Mouse (Mus musculus): ENCODE measurements around the gene Hist1h4f. TPM values are rescaled to one million over a fixed set of nuclear protein-coding genes. Genes with fewer than 3 reads are reported as not detected.

Hist1h4f gene
- polyA plus RNA-seq, 1 experiment from 2014 or later = not detected

DNA sequence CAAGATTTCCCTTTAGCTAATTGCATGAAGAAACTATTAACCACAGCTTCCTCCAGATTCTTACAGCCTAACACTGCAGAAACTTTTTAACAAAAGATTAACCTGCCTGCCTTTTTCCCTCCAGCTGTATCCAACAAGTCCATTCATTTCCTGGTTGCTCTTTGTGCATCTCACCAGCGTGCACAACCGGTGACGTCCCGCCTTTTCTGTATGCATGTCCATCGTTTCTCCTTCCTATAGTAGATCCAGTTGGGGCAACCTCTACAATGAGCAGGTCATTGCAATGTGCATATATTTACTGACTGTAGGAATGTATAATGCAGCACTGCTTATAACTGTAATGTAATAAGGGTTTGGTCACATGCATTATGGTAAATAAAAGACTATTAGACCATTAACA is 27.5 kb downstream of the Hist1h4f start:
- no peak overlapping the region for H3K4me3 ChIP-seq (ENCODE audit: low read depth, low read length)
- no peaks in the 10 kb centered on the region for H3K27me3 ChIP-seq (replicated peaks; ENCODE audit: control insufficient read depth, insufficient read depth, low read length)
- H3K27ac ChIP-seq (ENCODE audit: low read depth, low read length) = no peak overlapping the region
- no peak overlapping the region for H3K9ac ChIP-seq (ENCODE audit: low read length)
- no peak for DNase-seq (ENCODE audit: low spot score)
- no peak overlapping the region for H3K4me2 ChIP-seq (ENCODE audit: low read length)
- H3K36me3 ChIP-seq (ENCODE audit: control insufficient read depth, insufficient read depth, low read length) = no peaks in the 10 kb centered on the region
- WGBS = 44% methylated on average over 5 of the region's 5 CpGs
- H3K9me3 ChIP-seq (replicated peaks; ENCODE audit: control insufficient read depth, low read length) = no peaks in the 10 kb centered on the region
- ATAC-seq = no peak
- peaks cover under 1% of the 10 kb centered on the region for H3K4me1 ChIP-seq (ENCODE audit: control insufficient read depth, insufficient read depth, low read length)

DNA sequence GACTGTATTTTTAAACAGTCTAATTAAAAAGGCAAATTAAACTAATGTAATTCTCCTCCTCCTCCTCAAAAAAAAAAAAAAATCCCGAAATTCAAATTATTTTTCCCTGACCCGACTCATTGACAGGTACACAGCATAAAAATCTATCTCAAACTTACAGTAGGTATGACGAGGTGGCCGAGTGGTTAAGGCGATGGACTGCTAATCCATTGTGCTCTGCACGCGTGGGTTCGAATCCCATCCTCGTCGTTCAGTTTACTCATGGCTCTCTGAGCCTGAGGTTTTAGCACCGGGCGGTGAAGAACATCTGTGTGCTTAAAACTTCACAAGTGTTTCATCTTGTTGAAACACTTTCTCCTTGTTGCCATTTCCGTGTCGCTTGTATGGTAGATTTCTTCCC is 29.7 kb downstream of the Hist1h4f start:
- H3K9me3 ChIP-seq (replicated peaks; ENCODE audit: control insufficient read depth, low read length) = no peaks in the 10 kb centered on the region
- H3K27me3 ChIP-seq (replicated peaks; ENCODE audit: control insufficient read depth, insufficient read depth, low read length) = no peaks in the 10 kb centered on the region
- DNase-seq (ENCODE audit: low spot score) (peak; percentile 73), ATAC-seq (no peak)
- no peaks in the 10 kb centered on the region for H3K4me1 ChIP-seq (ENCODE audit: control insufficient read depth, insufficient read depth, low read length)
- H3K36me3 ChIP-seq (ENCODE audit: control insufficient read depth, insufficient read depth, low read length) = no peaks in the 10 kb centered on the region
- H3K27ac ChIP-seq (ENCODE audit: low read depth, low read length) = no peak overlapping the region
- H3K4me2 ChIP-seq (ENCODE audit: low read length) = peak overlapping the region; percentile 6; the same call in 1 of the 2 replicates
- under 1% methylated on average over 14 of the region's 14 CpGs for WGBS
- no peak overlapping the region for H3K9ac ChIP-seq (ENCODE audit: low read length)
- H3K4me3 ChIP-seq (ENCODE audit: low read depth, low read length) = no peak overlapping the region

DNA sequence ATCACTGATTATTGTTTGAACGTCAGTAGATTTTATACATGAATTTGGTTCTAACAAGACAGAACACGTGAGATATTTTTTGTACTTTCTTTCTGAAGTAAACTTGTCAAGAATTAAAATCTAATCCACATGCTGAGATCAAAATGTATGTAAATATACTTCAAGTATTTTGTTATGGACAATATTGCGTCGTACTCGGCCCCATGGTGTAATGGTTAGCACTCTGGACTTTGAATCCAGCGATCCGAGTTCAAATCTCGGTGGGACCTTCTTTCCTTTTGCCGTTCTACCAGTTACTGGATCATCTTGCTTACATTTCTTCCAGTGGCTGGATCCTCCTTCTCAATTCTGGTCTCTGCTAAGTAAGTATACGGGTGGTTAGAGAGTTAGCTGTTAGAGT is 32.0 kb downstream of the Hist1h4f start:
- H3K4me3 ChIP-seq (ENCODE audit: low read depth, low read length) = peak overlapping the region; percentile 43
- no peaks in the 10 kb centered on the region for H3K9me3 ChIP-seq (replicated peaks; ENCODE audit: control insufficient read depth, low read length)
- no peaks in the 10 kb centered on the region for H3K36me3 ChIP-seq (ENCODE audit: control insufficient read depth, insufficient read depth, low read length)
- DNase-seq (ENCODE audit: low spot score) (peak; percentile 87), ATAC-seq (peak; percentile 25; the same call in 1 of the 2 replicates)
- H3K27me3 ChIP-seq (replicated peaks; ENCODE audit: control insufficient read depth, insufficient read depth, low read length) = no peaks in the 10 kb centered on the region
- peak overlapping the region; percentile 32; the same call in 1 of the 2 replicates for H3K9ac ChIP-seq (ENCODE audit: low read length)
- no peaks in the 10 kb centered on the region for H3K4me1 ChIP-seq (ENCODE audit: control insufficient read depth, insufficient read depth, low read length)
- no peak overlapping the region for H3K27ac ChIP-seq (ENCODE audit: low read depth, low read length)
- WGBS = under 1% methylated on average over 10 of the region's 10 CpGs
- peak overlapping the region; percentile 78 for H3K4me2 ChIP-seq (ENCODE audit: low read length)

- peak overlapping the region; percentile 43 for H3K4me3 ChIP-seq (ENCODE audit: low read depth, low read length)
- DNase-seq (ENCODE audit: low spot score) = peak; percentile 85
- no peaks in the 10 kb centered on the region for H3K9me3 ChIP-seq (replicated peaks; ENCODE audit: control insufficient read depth, low read length)
- H3K9ac ChIP-seq (ENCODE audit: low read length) = peak overlapping the region; percentile 32; the same call in 1 of the 2 replicates
- H3K4me1 ChIP-seq (ENCODE audit: control insufficient read depth, insufficient read depth, low read length) = no peaks in the 10 kb centered on the region
- H3K27me3 ChIP-seq (replicated peaks; ENCODE audit: control insufficient read depth, insufficient read depth, low read length) = no peaks in the 10 kb centered on the region
- no peak overlapping the region for H3K27ac ChIP-seq (ENCODE audit: low read depth, low read length)
- peak overlapping the region; percentile 78 for H3K4me2 ChIP-seq (ENCODE audit: low read length)
- no peaks in the 10 kb centered on the region for H3K36me3 ChIP-seq (ENCODE audit: control insufficient read depth, insufficient read depth, low read length)
- 0% methylated on average over 6 of the region's 6 CpGs for WGBS
- ATAC-seq = peak; percentile 33; the same call in 1 of the 2 replicates
These were observed 32.6 kb downstream of the Hist1h4f start for GRCm38 (mm10) chr13:23518885-23519284.

DNA sequence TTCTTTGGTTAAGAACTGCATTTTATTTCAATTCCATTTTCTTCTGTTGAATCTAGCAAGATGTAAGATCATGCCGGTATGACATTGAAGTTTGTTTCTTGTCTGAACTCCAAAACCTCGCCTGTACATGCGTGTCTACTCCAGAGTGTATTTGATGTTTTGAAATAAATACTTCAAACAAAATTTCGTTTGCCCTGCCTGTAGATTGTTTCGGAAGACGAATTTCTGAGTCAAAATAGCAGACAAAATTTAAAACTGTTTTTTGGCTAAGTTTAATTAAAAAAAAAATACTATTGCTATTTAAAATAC is 33.2 kb downstream of the Hist1h4f start:
- ATAC-seq = peak; percentile 4; the same call in 1 of the 2 replicates
- no peaks in the 10 kb centered on the region for H3K27me3 ChIP-seq (replicated peaks; ENCODE audit: control insufficient read depth, insufficient read depth, low read length)
- no peak overlapping the region for H3K27ac ChIP-seq (ENCODE audit: low read depth, low read length)
- WGBS = under 1% methylated on average over 6 of the region's 6 CpGs
- 0 out of 2 replicates have a peak overlapping the region, but pooled peaks have one; percentile 37 for H3K9ac ChIP-seq (ENCODE audit: low read length)
- H3K9me3 ChIP-seq (replicated peaks; ENCODE audit: control insufficient read depth, low read length) = no peaks in the 10 kb centered on the region
- no peaks in the 10 kb centered on the region for H3K4me1 ChIP-seq (ENCODE audit: control insufficient read depth, insufficient read depth, low read length)
- H3K36me3 ChIP-seq (ENCODE audit: control insufficient read depth, insufficient read depth, low read length) = no peaks in the 10 kb centered on the region
- peak overlapping the region; percentile 78 for H3K4me2 ChIP-seq (ENCODE audit: low read length)
- DNase-seq (ENCODE audit: low spot score) = no peak
- peak overlapping the region; percentile 43 for H3K4me3 ChIP-seq (ENCODE audit: low read depth, low read length)

- Histone ChIP-seq H3K27me3 (replicated peaks; ENCODE audit: control insufficient read depth, insufficient read depth, low read length) (no peaks in the 10 kb centered on the region), H3K9me3 (replicated peaks; ENCODE audit: control insufficient read depth, low read length) (no peaks in the 10 kb centered on the region), H3K36me3 (ENCODE audit: control insufficient read depth, insufficient read depth, low read length) (no peaks in the 10 kb centered on the region), H3K4me3 (ENCODE audit: low read depth, low read length) (peak overlapping the region; percentile 43), H3K4me1 (ENCODE audit: control insufficient read depth, insufficient read depth, low read length) (no peaks in the 10 kb centered on the region), H3K9ac (ENCODE audit: low read length) (peak overlapping the region; percentile 49; the same call in 1 of the 2 replicates), H3K27ac (ENCODE audit: low read depth, low read length) (no peak overlapping the region), H3K4me2 (ENCODE audit: low read length) (peak overlapping the region; percentile 78)
- DNase-seq (ENCODE audit: low spot score) (peak; percentile 91), ATAC-seq (peak; percentile 91)
- WGBS = under 1% methylated on average over 27 of the region's 27 CpGs
These were observed 33.7 kb downstream of the Hist1h4f start for GRCm38 (mm10) chr13:23517603-23518294.

GRCm38 (mm10) chr13:23516822-23517602 is 34.4 kb downstream of the Hist1h4f start:
- Histone ChIP-seq H3K9ac (ENCODE audit: low read length) (peak overlapping the region; percentile 49; the same call in 1 of the 2 replicates), H3K4me1 (ENCODE audit: control insufficient read depth, insufficient read depth, low read length) (no peaks in the 10 kb centered on the region), H3K4me2 (ENCODE audit: low read length) (peak overlapping the region; percentile 78), H3K27me3 (replicated peaks; ENCODE audit: control insufficient read depth, insufficient read depth, low read length) (no peaks in the 10 kb centered on the region), H3K36me3 (ENCODE audit: control insufficient read depth, insufficient read depth, low read length) (no peaks in the 10 kb centered on the region), H3K9me3 (replicated peaks; ENCODE audit: control insufficient read depth, low read length) (no peaks in the 10 kb centered on the region), H3K4me3 (ENCODE audit: low read depth, low read length) (peak overlapping the region; percentile 43), H3K27ac (ENCODE audit: low read depth, low read length) (no peak overlapping the region)
- ATAC-seq = peak; percentile 73
- DNase-seq (ENCODE audit: low spot score) = peak; percentile 89
- under 1% methylated on average over 19 of the region's 19 CpGs for WGBS

- H3K36me3 ChIP-seq (ENCODE audit: control insufficient read depth, insufficient read depth, low read length) = no peaks in the 10 kb centered on the region
- H3K9ac ChIP-seq (ENCODE audit: low read length) = peak overlapping the region; percentile 46; the same call in 1 of the 2 replicates
- no peak for DNase-seq (ENCODE audit: low spot score)
- peak overlapping the region; percentile 78 for H3K4me2 ChIP-seq (ENCODE audit: low read length)
- no peaks in the 10 kb centered on the region for H3K9me3 ChIP-seq (replicated peaks; ENCODE audit: control insufficient read depth, low read length)
- no peaks in the 10 kb centered on the region for H3K4me1 ChIP-seq (ENCODE audit: control insufficient read depth, insufficient read depth, low read length)
- H3K27me3 ChIP-seq (replicated peaks; ENCODE audit: control insufficient read depth, insufficient read depth, low read length) = no peaks in the 10 kb centered on the region
- ATAC-seq = no peak
- H3K27ac ChIP-seq (ENCODE audit: low read depth, low read length) = no peak overlapping the region
- 55% methylated on average over 15 of the region's 15 CpGs for WGBS
- H3K4me3 ChIP-seq (ENCODE audit: low read depth, low read length) = peak overlapping the region; percentile 43
These were observed 35.4 kb downstream of the Hist1h4f start for GRCm38 (mm10) chr13:23515826-23516620.
